Mouse (Mus musculus) CH12.LX (cell line): ENCODE measurements around the gene A430033K04Rik.

ENCODE experiments used
- CTCF ChIP-seq, 2 experiments: IDR thresholded peaks in 1 of 2; conservative IDR thresholded peaks in 1 of 2; 2 replicates each; pipeline ENCODE4 v1.5.1; 2011 to 2012; ENCODE audit warnings: low read depth in 2 of 2, low read length in 2 of 2, improper control_type of control experiment in 1 of 2, inconsistent platforms in 1 of 2, mild to moderate bottlenecking in 1 of 2, moderate library complexity in 1 of 2
- IRF4 ChIP-seq: IDR thresholded peaks from 2 replicates; pipeline ENCODE4 v1.6.1; 2014; ENCODE audit warnings: low read depth, mild to moderate bottlenecking, inconsistent platforms, low read length, improper control_type of control experiment
- NELFE ChIP-seq: IDR thresholded peaks from 2 replicates; pipeline ENCODE4 v1.6.1; 2011; ENCODE audit warnings: low read depth, low read length, improper control_type of control experiment
- UBTF ChIP-seq: IDR thresholded peaks from 2 replicates; pipeline ENCODE4 v1.6.1; 2012; ENCODE audit warnings: low read depth, mild to moderate bottlenecking, inconsistent platforms, low read length, improper control_type of control experiment, moderate library complexity
- USF2 ChIP-seq: conservative IDR thresholded peaks from 2 replicates; pipeline ENCODE4 v1.6.1; 2011; ENCODE audit warnings: low read depth, low read length, improper control_type of control experiment

- TF ChIP-seq CTCF (conservative IDR thresholded peaks at IDR 0.05 in 1 of 2, IDR thresholded peaks at IDR 0.05 in 1 of 2; ENCODE audit: low read depth in 2 of 2, low read length in 2 of 2) (no peak), IRF4 (no peak), USF2 (no peak), NELFE (no peak), UBTF (no peak)
Observed at GRCm38 (mm10) chr5:138641761-138642160, 19.1 kb downstream of the A430033K04Rik start.
